Mouse (Mus musculus) olfactory bulb, adult 2 months (tissue): ENCODE data around the gene Cand2.

Experiments
- CTCF ChIP-seq: fragments of 200-500 bp; IDR thresholded peaks from 2 replicates; pipeline ENCODE4 v1.5.1; 2012; ENCODE audit warnings: low read depth, mild to moderate bottlenecking, low read length, moderate library complexity; ENCODE audit not compliant: insufficient read depth
- POLR2A ChIP-seq: fragments of 200-500 bp; IDR thresholded peaks from 2 replicates; pipeline ENCODE4 v1.6.1; 2012; ENCODE audit warnings: mild to moderate bottlenecking, low read depth, low read length, moderate library complexity; ENCODE audit not compliant: insufficient read depth

- TF ChIP-seq CTCF (no peak), POLR2A (no peak)
Observed at GRCm38 (mm10) chr6:115804432-115805192, 30.3 kb downstream of the Cand2 start.
